In the genomic region with DNA sequence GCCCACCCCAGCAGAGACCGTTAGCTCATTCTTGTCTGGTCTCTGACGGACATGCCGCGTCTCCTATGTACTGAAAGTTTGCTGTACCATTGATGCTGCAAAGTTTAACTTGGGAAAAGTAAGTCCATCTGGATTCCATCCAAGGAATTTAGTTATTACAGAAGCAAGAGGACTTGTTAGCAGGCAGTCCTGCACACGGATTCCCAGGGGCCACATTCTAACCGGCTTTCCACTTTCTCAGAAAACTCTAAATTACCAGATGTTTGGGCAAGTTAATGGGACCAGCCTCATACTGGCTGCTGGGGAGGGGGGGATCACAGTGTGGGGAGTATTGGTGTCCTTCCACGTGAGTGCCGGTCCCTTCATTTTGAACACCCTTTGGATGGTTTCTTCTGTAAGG, we compare ENCODE assay signal across 15 mouse cellular contexts. TPM values are rescaled to one million over a fixed set of nuclear protein-coding genes. Genes with fewer than 3 reads are reported as not detected.
DNase-seq lines count a peak whose midpoint lies in the region; ATAC-seq and TF ChIP-seq lines count a peak whose summit lies in the region.
"Had no signal": no experiment of that assay in that cellular context is flagged by ENCODE, and none has a peak within 500 bp of the region (broad histone marks: within the 10 kb centered on the region; RNA-seq: fewer than 3 reads in every experiment).

No protein-coding gene starts in this region.

- H3K4me2 ChIP-seq in forebrain, embryonic 12.5 days = no peak overlapping the region
- H3K4me2 ChIP-seq in forebrain, postnatal 0 days (ENCODE audit: low read depth) = no peak overlapping the region
- H3K4me2 ChIP-seq in embryonic facial prominence, embryonic 11.5 days (ENCODE audit: low read depth, low read length) = no peak overlapping the region
- H3K4me2 ChIP-seq in limb, embryonic 13.5 days (replicated peaks) = peak overlapping the region; percentile 51
- H3K4me2 ChIP-seq: liver, embryonic 15.5 days had no signal

- H3K4me1 ChIP-seq in forebrain, embryonic 12.5 days = peaks cover 19% of the 10 kb centered on the region; the same call in 1 of the 2 replicates
- no peaks in the 10 kb centered on the region for H3K4me1 ChIP-seq in forebrain, postnatal 0 days (ENCODE audit: insufficient read depth)
- peaks cover 13% of the 10 kb centered on the region; the same call in 1 of the 2 replicates for H3K4me1 ChIP-seq in kidney, adult 2 months (ENCODE audit: control insufficient read depth, insufficient read depth, low read length)
- peaks cover 12% of the 10 kb centered on the region for H3K4me1 ChIP-seq in embryonic facial prominence, embryonic 11.5 days (ENCODE audit: control insufficient read depth, insufficient read depth, low read length)
- peaks cover 47% of the 10 kb centered on the region for H3K4me1 ChIP-seq in limb, embryonic 13.5 days

- TF ChIP-seq POLR2A in kidney, adult 2 months (IDR thresholded peaks at IDR 0.05; ENCODE audit: low read depth, low read length) = no peak

- no peak overlapping the region for H3K4me3 ChIP-seq in forebrain, embryonic 12.5 days (replicated peaks)
- no peak overlapping the region for H3K4me3 ChIP-seq in forebrain, postnatal 0 days (ENCODE audit: low read depth, low read length)
- H3K4me3 ChIP-seq in kidney, adult 2 months (ENCODE audit: insufficient read depth, low read depth, low read length) = no peak overlapping the region
- no peak overlapping the region for H3K4me3 ChIP-seq in embryonic facial prominence, embryonic 11.5 days (ENCODE audit: low read depth, low read length)
- H3K4me3 ChIP-seq in limb, embryonic 13.5 days = peak overlapping the region; percentile 7; the same call in 1 of the 2 replicates
- H3K4me3 ChIP-seq: liver, embryonic 15.5 days had no signal

- WGBS in forebrain, embryonic 12.5 days = 89% methylated on average over 8 of the region's 8 CpGs
- 83% methylated on average over 8 of the region's 8 CpGs for WGBS in forebrain, postnatal 0 days
- WGBS in kidney, adult 2 months = 59% methylated on average over 8 of the region's 8 CpGs
- WGBS in embryonic facial prominence, embryonic 11.5 days = 63% methylated on average over 8 of the region's 8 CpGs
- 20% methylated on average over 8 of the region's 8 CpGs for WGBS in limb, embryonic 13.5 days

- H3K9me3 ChIP-seq in forebrain, embryonic 12.5 days = no peaks in the 10 kb centered on the region
- no peaks in the 10 kb centered on the region for H3K9me3 ChIP-seq in forebrain, postnatal 0 days (ENCODE audit: low read length)
- no peaks in the 10 kb centered on the region for H3K9me3 ChIP-seq in embryonic facial prominence, embryonic 11.5 days (replicated peaks; ENCODE audit: control insufficient read depth, low read length)
- H3K9me3 ChIP-seq in limb, embryonic 13.5 days = no peaks in the 10 kb centered on the region
- H3K9me3 ChIP-seq: liver, embryonic 15.5 days had no signal

- TF ChIP-seq CTCF in forebrain, postnatal 0 days (IDR thresholded peaks at IDR 0.05; ENCODE audit: low read depth) = no peak
- no peak for TF ChIP-seq CTCF in kidney, adult 2 months (conservative IDR thresholded peaks at IDR 0.05; ENCODE audit: insufficient read depth, insufficient read length, low read depth, low read length)

- H3K36me3 ChIP-seq in forebrain, embryonic 12.5 days (replicated peaks) = peaks cover 49% of the 10 kb centered on the region
- H3K36me3 ChIP-seq in forebrain, postnatal 0 days (ENCODE audit: insufficient read depth) = peaks cover 36% of the 10 kb centered on the region
- peaks cover 4% of the 10 kb centered on the region; the same call in 1 of the 2 replicates for H3K36me3 ChIP-seq in kidney, adult 2 months (ENCODE audit: control insufficient read depth, insufficient read depth, low read length)
- H3K36me3 ChIP-seq in embryonic facial prominence, embryonic 11.5 days (replicated peaks; ENCODE audit: control insufficient read depth, insufficient read depth, low read depth, low read length) = peaks cover 2% of the 10 kb centered on the region; the same call in 1 of the 2 replicates
- peaks cover 53% of the 10 kb centered on the region for H3K36me3 ChIP-seq in limb, embryonic 13.5 days

- no peak for ATAC-seq in forebrain, embryonic 12.5 days (ENCODE audit: low FRiP score)
- no peak for ATAC-seq in forebrain, postnatal 0 days
- no peak for ATAC-seq in embryonic facial prominence, embryonic 11.5 days (replicated peaks; ENCODE audit: insufficient number of reproducible peaks, low FRiP score, low TSS enrichment, low read depth)
- ATAC-seq in limb, embryonic 13.5 days (ENCODE audit: low FRiP score, low read depth) = peak; percentile 85

- no peak overlapping the region for H3K9ac ChIP-seq in forebrain, embryonic 12.5 days
- no peak overlapping the region for H3K9ac ChIP-seq in forebrain, postnatal 0 days
- H3K9ac ChIP-seq in embryonic facial prominence, embryonic 11.5 days (replicated peaks; ENCODE audit: low read length) = no peak overlapping the region
- H3K9ac ChIP-seq in limb, embryonic 13.5 days = peak overlapping the region; percentile 54; the same call in 1 of the 2 replicates
- H3K9ac ChIP-seq: liver, embryonic 15.5 days had no signal

- H3K27ac ChIP-seq in forebrain, embryonic 12.5 days = peak overlapping the region; percentile 68; the same call in 1 of the 2 replicates
- H3K27ac ChIP-seq in forebrain, postnatal 0 days (ENCODE audit: low read depth, low read length) = no peak overlapping the region
- H3K27ac ChIP-seq in kidney, adult 2 months (ENCODE audit: insufficient read depth, low read depth, low read length) = 0 out of 2 replicates have a peak overlapping the region, but pooled peaks have one; percentile 32
- H3K27ac ChIP-seq in embryonic facial prominence, embryonic 11.5 days (replicated peaks; ENCODE audit: low read depth, low read length) = no peak overlapping the region
- H3K27ac ChIP-seq in limb, embryonic 13.5 days = peak overlapping the region; percentile 95

- no peaks in the 10 kb centered on the region for H3K27me3 ChIP-seq in forebrain, embryonic 12.5 days
- no peaks in the 10 kb centered on the region for H3K27me3 ChIP-seq in forebrain, postnatal 0 days (ENCODE audit: insufficient read depth, low read length)
- H3K27me3 ChIP-seq in kidney, adult 2 months (replicated peaks; ENCODE audit: control insufficient read depth, insufficient read depth, low read length) = no peaks in the 10 kb centered on the region
- no peaks in the 10 kb centered on the region for H3K27me3 ChIP-seq in embryonic facial prominence, embryonic 11.5 days (ENCODE audit: control insufficient read depth, insufficient read depth, low read length)
- H3K27me3 ChIP-seq in limb, embryonic 13.5 days = no peaks in the 10 kb centered on the region
- H3K27me3 ChIP-seq: liver, embryonic 15.5 days had no signal

- no peak for DNase-seq in forebrain, postnatal 0 days
- peak; percentile 25 for DNase-seq in kidney, adult 2 months
- DNase-seq in kidney, postnatal 10 days = no peak
- peak; percentile 45 for DNase-seq in embryonic facial prominence, embryonic 11.5 days (ENCODE audit: low spot score)
- no peak for DNase-seq in thymus, postnatal 10 days (ENCODE audit: low spot score in 2 of 2)
- no peak for DNase-seq in yolk sac, embryonic 10.5 days (ENCODE audit: low spot score)
- DNase-seq: right cerebral cortex, postnatal 4 days; thymus, adult 18-20 months had no signal

RNA-seq across cellular contexts. Expression of gene Cd164l2, which starts 26.0 kb away (rescaled TPM):
- 0.47 and 0.50 TPM in 2 replicates for polyA plus RNA-seq in forebrain, embryonic 12.5 days (2016; fragmentation: Nextera tagmentation; extraction: Ambion mirVana)
- 2.8 and 4.6 TPM in 2 replicates for total RNA-seq in forebrain, postnatal 0 days (2014; rRNA removed)
- 4.2 and 6.1 TPM in 2 replicates for polyA plus RNA-seq in forebrain, postnatal 0 days (2015; fragmentation: Nextera tagmentation; extraction: Ambion mirVana)
- polyA plus RNA-seq in kidney, adult 2 months (2012; rRNA removed) = 15.3 and 17.7 TPM in 2 replicates
- polyA plus RNA-seq in embryonic facial prominence, embryonic 11.5 days (2014; fragmentation: Nextera tagmentation; extraction: Ambion mirVana) = 1.1 and 2.0 TPM in 2 replicates
- polyA plus RNA-seq in limb, embryonic 13.5 days (2015; fragmentation: Nextera tagmentation; extraction: Ambion mirVana) = 2.8 and 5.9 TPM in 2 replicates
- total RNA-seq: common myeloid progenitor, adult 5-6 weeks; gastrocnemius, postnatal 25 days had no signal
- polyA plus RNA-seq: inflammation-experienced regulatory T-cells, adult 6 months; liver, embryonic 15.5 days had no signal

RNA-seq across cellular contexts. Expression of gene Gpr3, which starts 26.4 kb away (rescaled TPM):
- polyA plus RNA-seq in forebrain, embryonic 12.5 days (2016; fragmentation: Nextera tagmentation; extraction: Ambion mirVana) = 0.14 and 0.29 TPM in 2 replicates
- total RNA-seq in forebrain, postnatal 0 days (2014; rRNA removed) = 1.1 and 2.2 TPM in 2 replicates
- 2.6 and 2.7 TPM in 2 replicates for polyA plus RNA-seq in forebrain, postnatal 0 days (2015; fragmentation: Nextera tagmentation; extraction: Ambion mirVana)
- 0.39 and 0.53 TPM in 2 replicates for polyA plus RNA-seq in kidney, adult 2 months (2012; rRNA removed)
- 0.18 and 0.48 TPM in 2 replicates for polyA plus RNA-seq in embryonic facial prominence, embryonic 11.5 days (2014; fragmentation: Nextera tagmentation; extraction: Ambion mirVana)
- 0.32 and 0.38 TPM in 2 replicates for polyA plus RNA-seq in limb, embryonic 13.5 days (2015; fragmentation: Nextera tagmentation; extraction: Ambion mirVana)
- total RNA-seq: common myeloid progenitor, adult 5-6 weeks; gastrocnemius, postnatal 25 days; neutrophil, adult 5-6 weeks had no signal
- polyA plus RNA-seq: inflammation-experienced regulatory T-cells, adult 6 months; liver, embryonic 15.5 days had no signal

RNA-seq across cellular contexts. Expression of gene Map3k6, which starts 54.7 kb away (rescaled TPM):
- 1.3 TPM in 2 replicates for polyA plus RNA-seq in forebrain, embryonic 12.5 days (2016; fragmentation: Nextera tagmentation; extraction: Ambion mirVana)
- total RNA-seq in forebrain, postnatal 0 days (2014; rRNA removed) = 4.7 and 7.2 TPM in 2 replicates
- polyA plus RNA-seq in forebrain, postnatal 0 days (2015; fragmentation: Nextera tagmentation; extraction: Ambion mirVana) = 4.3 and 4.4 TPM in 2 replicates
- 3.8 and 4.3 TPM in 2 replicates for polyA plus RNA-seq in kidney, adult 2 months (2012; rRNA removed)
- polyA plus RNA-seq in embryonic facial prominence, embryonic 11.5 days (2014; fragmentation: Nextera tagmentation; extraction: Ambion mirVana) = 1.8 and 1.9 TPM in 2 replicates
- polyA plus RNA-seq in limb, embryonic 13.5 days (2015; fragmentation: Nextera tagmentation; extraction: Ambion mirVana) = 2.4 and 2.6 TPM in 2 replicates

RNA-seq across cellular contexts. Expression of gene Wasf2, which starts 55.6 kb away (rescaled TPM):
- 36.4 and 42.5 TPM in 2 replicates for polyA plus RNA-seq in forebrain, embryonic 12.5 days (2016; fragmentation: Nextera tagmentation; extraction: Ambion mirVana)
- total RNA-seq in forebrain, postnatal 0 days (2014; rRNA removed) = 8.1 and 11.3 TPM in 2 replicates
- polyA plus RNA-seq in forebrain, postnatal 0 days (2015; fragmentation: Nextera tagmentation; extraction: Ambion mirVana) = 15.7 and 24.1 TPM in 2 replicates
- polyA plus RNA-seq in kidney, adult 2 months (2012; rRNA removed) = 37.0 and 45.7 TPM in 2 replicates
- 66.9 and 75.9 TPM in 2 replicates for polyA plus RNA-seq in embryonic facial prominence, embryonic 11.5 days (2014; fragmentation: Nextera tagmentation; extraction: Ambion mirVana)
- 114 and 132 TPM in 2 replicates for polyA plus RNA-seq in limb, embryonic 13.5 days (2015; fragmentation: Nextera tagmentation; extraction: Ambion mirVana)

Comparison
In these comparisons a context has a peak if more than half of its experiments do, and no peak if none do; other contexts are left out.
1. H3K27ac ChIP-seq: peak in forebrain, embryonic 12.5 days (single experiment), kidney, adult 2 months (single experiment) and limb, embryonic 13.5 days (single experiment); none in forebrain, postnatal 0 days (single experiment) and embryonic facial prominence, embryonic 11.5 days (single experiment).
2. DNase-seq: peak in kidney, adult 2 months (single experiment) and embryonic facial prominence, embryonic 11.5 days (single experiment); none in forebrain, postnatal 0 days (single experiment), kidney, postnatal 10 days (single experiment), thymus, postnatal 10 days (0 of 2) and yolk sac, embryonic 10.5 days (single experiment).